Comparison of ENCODE assay signal across 27 mouse cellular contexts in the genomic region with DNA sequence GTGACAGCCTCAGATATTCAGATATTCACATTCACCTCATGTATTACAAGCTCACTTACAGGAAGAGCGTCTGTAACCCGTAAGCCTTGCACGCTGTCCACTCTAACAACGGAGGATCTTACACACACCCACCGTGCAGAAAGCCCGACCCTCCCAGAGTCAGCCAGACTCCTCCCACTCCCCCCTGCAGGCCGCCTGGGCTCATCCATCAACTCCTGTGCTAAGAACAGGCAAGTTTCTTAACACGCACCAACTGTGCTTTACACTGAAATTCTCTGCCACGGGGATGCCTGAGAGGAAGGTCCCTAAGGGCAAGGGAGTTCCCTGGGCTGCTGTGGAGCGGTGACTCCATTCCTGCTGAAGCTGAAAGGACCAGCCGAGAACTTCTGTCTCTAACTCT. TPM values are rescaled to one million over a fixed set of nuclear protein-coding genes. Genes with fewer than 3 reads are reported as not detected.
DNase-seq lines count a peak whose midpoint lies in the region; ATAC-seq lines count a peak whose summit lies in the region.
"Had no signal": no experiment of that assay in that cellular context is flagged by ENCODE, and none has a peak within 500 bp of the region (broad histone marks: within the 10 kb centered on the region; RNA-seq: fewer than 3 reads in every experiment).

No protein-coding gene starts in this region.

- no peaks in the 10 kb centered on the region for H3K4me1 ChIP-seq in hindbrain, embryonic 11.5 days (replicated peaks; ENCODE audit: control insufficient read depth, insufficient read depth, low read length)
- H3K4me1 ChIP-seq in hindbrain, embryonic 12.5 days = peaks cover 17% of the 10 kb centered on the region
- H3K4me1 ChIP-seq: forebrain, embryonic 13.5 days; liver, embryonic 15.5 days; midbrain, embryonic 12.5 days had no signal

- H3K4me3 ChIP-seq in hindbrain, embryonic 11.5 days (ENCODE audit: low read depth, low read length) = no peak overlapping the region
- no peak overlapping the region for H3K4me3 ChIP-seq in hindbrain, embryonic 12.5 days
- H3K4me3 ChIP-seq: embryonic facial prominence, embryonic 12.5 days; forebrain, embryonic 13.5 days; hindbrain, embryonic 13.5 days; layer of hippocampus, adult 2 months; limb, embryonic 15.5 days; liver, embryonic 15.5 days; midbrain, embryonic 12.5 days had no signal

- H3K9ac ChIP-seq in hindbrain, embryonic 11.5 days (ENCODE audit: low read depth, low read length) = no peak overlapping the region
- no peak overlapping the region for H3K9ac ChIP-seq in hindbrain, embryonic 12.5 days
- H3K9ac ChIP-seq: forebrain, embryonic 13.5 days; hindbrain, embryonic 13.5 days; limb, embryonic 15.5 days; liver, embryonic 15.5 days; midbrain, embryonic 12.5 days had no signal

- 25% methylated on average over 11 of the region's 11 CpGs for WGBS in hindbrain, embryonic 11.5 days
- 19% methylated on average over 11 of the region's 11 CpGs for WGBS in hindbrain, embryonic 12.5 days

- no peak for ATAC-seq in hindbrain, embryonic 11.5 days (ENCODE audit: low FRiP score)
- ATAC-seq in hindbrain, embryonic 12.5 days (ENCODE audit: low FRiP score) = no peak
- no peak for ATAC-seq in megakaryocyte, adult 5-6 weeks (ENCODE audit: poor library complexity, severe bottlenecking)
- ATAC-seq: activated CD4-positive, CD25-positive, alpha-beta regulatory T cell, adult 4 months; forebrain, embryonic 13.5 days; lung, postnatal 0 days had no signal

- no peak overlapping the region for H3K27ac ChIP-seq in hindbrain, embryonic 11.5 days (ENCODE audit: low read depth, low read length)
- H3K27ac ChIP-seq in hindbrain, embryonic 12.5 days = no peak overlapping the region
- H3K27ac ChIP-seq: embryonic facial prominence, embryonic 12.5 days; forebrain, embryonic 13.5 days; hindbrain, embryonic 13.5 days; layer of hippocampus, adult 2 months; limb, embryonic 15.5 days; liver, embryonic 15.5 days; midbrain, embryonic 12.5 days had no signal

- H3K4me2 ChIP-seq in hindbrain, embryonic 11.5 days (replicated peaks; ENCODE audit: low read depth, low read length) = no peak overlapping the region
- H3K4me2 ChIP-seq in hindbrain, embryonic 12.5 days (replicated peaks) = no peak overlapping the region
- H3K4me2 ChIP-seq: embryonic facial prominence, embryonic 12.5 days; forebrain, embryonic 13.5 days; heart, embryonic 11.5 days; hindbrain, embryonic 13.5 days; limb, embryonic 15.5 days; liver, embryonic 15.5 days; midbrain, embryonic 12.5 days had no signal

- 0 out of 2 replicates have a peak, but pooled peaks cover 3% of the 10 kb centered on the region for H3K27me3 ChIP-seq in hindbrain, embryonic 11.5 days (ENCODE audit: control insufficient read depth, insufficient read depth, low read length)
- peaks cover 5% of the 10 kb centered on the region for H3K27me3 ChIP-seq in hindbrain, embryonic 12.5 days
- H3K27me3 ChIP-seq: embryonic facial prominence, embryonic 12.5 days; forebrain, embryonic 13.5 days; limb, embryonic 15.5 days; liver, embryonic 15.5 days; midbrain, embryonic 12.5 days had no signal

- H3K36me3 ChIP-seq in hindbrain, embryonic 11.5 days (ENCODE audit: control insufficient read depth, insufficient read depth, low read length) = peaks cover 5% of the 10 kb centered on the region; the same call in 1 of the 2 replicates
- H3K36me3 ChIP-seq in hindbrain, embryonic 12.5 days = peaks cover 94% of the 10 kb centered on the region

- H3K9me3 ChIP-seq in hindbrain, embryonic 11.5 days (ENCODE audit: control insufficient read depth, low read length) = no peaks in the 10 kb centered on the region
- no peaks in the 10 kb centered on the region for H3K9me3 ChIP-seq in hindbrain, embryonic 12.5 days (replicated peaks)
- H3K9me3 ChIP-seq: embryonic facial prominence, embryonic 12.5 days; forebrain, embryonic 13.5 days; G1E; hindbrain, embryonic 13.5 days; limb, embryonic 15.5 days; liver, embryonic 15.5 days; midbrain, embryonic 12.5 days had no signal

- DNase-seq in hindbrain, embryonic 11.5 days (ENCODE audit: low spot score) = peak; percentile 49
- DNase-seq in R1 (ENCODE audit: low read depth, low spot score) = peak; percentile 32
- peak; percentile 53 for DNase-seq in embryo, embryonic 9.5 days (ENCODE audit: extremely low spot score)
- peak; percentile 58 for DNase-seq in mesoderm, embryonic 11.5 days (ENCODE audit: low read depth, low spot score)
- no peak for DNase-seq in right cerebral cortex, postnatal 36 days (ENCODE audit: low spot score in 2 of 2)
- DNase-seq: adrenal gland, postnatal 10 days; cerebellum, adult 2 months; cerebellum, postnatal 36 days; heart, postnatal 10 days; kidney, adult 9 months; kidney, postnatal 14 days; retina, postnatal 1 day; right cerebral cortex, postnatal 25 days; thymus, postnatal 25 days had no signal

RNA-seq across cellular contexts. Expression of a gene that starts 17.4 kb away (rescaled TPM):
- polyA plus RNA-seq in hindbrain, embryonic 11.5 days (2014; fragmentation: Nextera tagmentation; extraction: Ambion mirVana) = 24.2 and 24.6 TPM in 2 replicates
- 39.5 and 47.3 TPM in 2 replicates for polyA plus RNA-seq in hindbrain, embryonic 12.5 days (2016; fragmentation: Nextera tagmentation; extraction: Ambion mirVana)
- total RNA-seq in megakaryocyte, adult 5-6 weeks (2015) = 5.2 and 5.8 TPM in 2 replicates
- 9.3 and 16.3 TPM in 2 replicates for total RNA-seq in megakaryocyte, adult 5-6 weeks (2017)

RNA-seq across cellular contexts. Expression of a gene that starts 22.3 kb away (rescaled TPM):
- 1.9 TPM in 2 replicates for polyA plus RNA-seq in hindbrain, embryonic 11.5 days (2014; fragmentation: Nextera tagmentation; extraction: Ambion mirVana)
- polyA plus RNA-seq in hindbrain, embryonic 12.5 days (2016; fragmentation: Nextera tagmentation; extraction: Ambion mirVana) = 12.6 and 13.5 TPM in 2 replicates
- total RNA-seq in megakaryocyte, adult 5-6 weeks (2015) = 3.4 and 5.7 TPM in 2 replicates
- 4.4 and 5.2 TPM in 2 replicates for total RNA-seq in megakaryocyte, adult 5-6 weeks (2017)
- polyA plus RNA-seq: activated CD4-positive, CD25-positive, alpha-beta regulatory T cell, adult 4 months; G1E had no signal

RNA-seq across cellular contexts. Expression of a gene that starts 29.3 kb away (rescaled TPM):
- polyA plus RNA-seq in hindbrain, embryonic 11.5 days (2014; fragmentation: Nextera tagmentation; extraction: Ambion mirVana) = 16.9 and 17.6 TPM in 2 replicates
- polyA plus RNA-seq in hindbrain, embryonic 12.5 days (2016; fragmentation: Nextera tagmentation; extraction: Ambion mirVana) = 17.3 and 22.0 TPM in 2 replicates
- total RNA-seq in megakaryocyte, adult 5-6 weeks (2015) = 13.4 and 14.3 TPM in 2 replicates
- total RNA-seq in megakaryocyte, adult 5-6 weeks (2017) = 14.8 and 18.8 TPM in 2 replicates

RNA-seq across cellular contexts. Expression of a gene that starts 29.5 kb away (rescaled TPM):
- 62.8 and 67.5 TPM in 2 replicates for polyA plus RNA-seq in hindbrain, embryonic 11.5 days (2014; fragmentation: Nextera tagmentation; extraction: Ambion mirVana)
- 45.8 and 52.7 TPM in 2 replicates for polyA plus RNA-seq in hindbrain, embryonic 12.5 days (2016; fragmentation: Nextera tagmentation; extraction: Ambion mirVana)
- 9.6 and 21.6 TPM in 2 replicates for total RNA-seq in megakaryocyte, adult 5-6 weeks (2015)
- 11.7 and 16.2 TPM in 2 replicates for total RNA-seq in megakaryocyte, adult 5-6 weeks (2017)

Comparison
In these comparisons a context has a peak if more than half of its experiments do, and no peak if none do; other contexts are left out.
1. DNase-seq: peak in hindbrain, embryonic 11.5 days (single experiment), R1 (single experiment), embryo, embryonic 9.5 days (single experiment) and mesoderm, embryonic 11.5 days (single experiment); none in right cerebral cortex, postnatal 36 days (0 of 2).